Mouse (Mus musculus) urinary bladder, postnatal 0 days (tissue): Measurements from ENCODE around the gene Zscan29. TPM values are rescaled to one million over a fixed set of nuclear protein-coding genes. Genes with fewer than 3 reads are reported as not detected.

ENCODE experiments used
- polyA plus RNA-seq: library from polyadenylated mRNA; unstranded; fragments of >200 nt; fragmentation: Nextera tagmentation; extraction: Ambion mirVana; gene quantifications from 2 replicates; pipeline ENCODE4 v1.2.1, GENCODE M21; 2015

Zscan29 gene
- polyA plus RNA-seq: 4.8 TPM in 2 replicates

GRCm38 (mm10) chr2:121170980-121171742, at the start of gene Zscan29:
Gene Zscan29 (minus strand): TSS chr2:121171125.

GRCm38 (mm10) chr2:121170481-121170971, 399 bp downstream of the Zscan29 start, which contains the start of gene Tubgcp4:
Gene Tubgcp4 (plus strand): TSS chr2:121170654.

GRCm38 (mm10) chr2:121140018-121140882, 30.7 kb downstream of the Zscan29 start, which contains the start of the genes Adal and Lcmt2:
Gene Adal (plus strand): TSS chr2:121140428.
Gene Lcmt2 (minus strand): TSS chr2:121140653.

GRCm38 (mm10) chr2:121109695-121110094, 61.2 kb downstream of the Zscan29 start, which contains the start of gene Tgm7:
Gene Tgm7 (minus strand): TSS chr2:121109795.

Other genes starting within 250 kb of the Zscan29 start
- gene Ubr1, start 200.4 kb downstream of the Zscan29 start, polyA plus RNA-seq: 9.0 and 10.4 TPM in 2 replicates
- gene Tmem62, start 194.1 kb downstream of the Zscan29 start, polyA plus RNA-seq: 1.5 and 3.2 TPM in 2 replicates
- 29.1 and 33.2 TPM in 2 replicates for gene Ccndbp1, start 162.7 kb downstream of the Zscan29 start, polyA plus RNA-seq
- gene Epb42, start 134.1 kb downstream of the Zscan29 start, polyA plus RNA-seq: 0.23 and 0.99 TPM in 2 replicates
- gene Tgm5, start 85.3 kb downstream of the Zscan29 start, polyA plus RNA-seq: 0.13 TPM in 1 of 2 replicates, not detected in the other
- gene Tgm7, start 61.3 kb downstream of the Zscan29 start, polyA plus RNA-seq: not detected in 2 replicates
- 8.5 and 10.5 TPM in 2 replicates for gene Adal, start 30.7 kb downstream of the Zscan29 start, polyA plus RNA-seq
- 11.3 and 12.6 TPM in 2 replicates for gene Lcmt2, start 30.5 kb downstream of the Zscan29 start, polyA plus RNA-seq
- gene Tubgcp4, start 471 bp downstream of the Zscan29 start, polyA plus RNA-seq: 17.4 and 19.6 TPM in 2 replicates
- gene Trp53bp1, start 100.3 kb upstream of the Zscan29 start, polyA plus RNA-seq: 15.2 and 16.1 TPM in 2 replicates
- gene Map1a, start 118.5 kb upstream of the Zscan29 start, polyA plus RNA-seq: 5.1 and 7.2 TPM in 2 replicates
- 8.2 and 8.4 TPM in 2 replicates for gene Ppip5k1, start 184.3 kb upstream of the Zscan29 start, polyA plus RNA-seq
- 25.7 and 29.6 TPM in 2 replicates for gene Ckmt1, start 186.6 kb upstream of the Zscan29 start, polyA plus RNA-seq
- not detected in 2 replicates for gene Strc, start 216.0 kb upstream of the Zscan29 start, polyA plus RNA-seq
- 344 and 398 TPM in 2 replicates for gene Pdia3, start 242.7 kb upstream of the Zscan29 start, polyA plus RNA-seq
- 1.2 and 2.3 TPM in 2 replicates for gene Catsper2, start 242.7 kb upstream of the Zscan29 start, polyA plus RNA-seq